Mouse (Mus musculus) liver, postnatal 0 days (tissue): Measurements from ENCODE around the gene Kcna3. TPM values are rescaled to one million over a fixed set of nuclear protein-coding genes. Genes with fewer than 3 reads are reported as not detected.

ENCODE experiments used
- ATAC-seq: fragments of 200-750 bp; cut with Nextera tagmentation; 2 replicates; pipeline ENCODE4 v1.8.0; 2017; ENCODE audit warnings: mild to moderate bottlenecking, moderate library complexity
- DNase-seq: peaks from one replicate; pipeline ENCODE4 v3.0.0-alpha.2; 2016
- H3K27ac ChIP-seq: fragments of 300-500 bp; sonication (generic); 2 replicates; pipeline ENCODE4 v1.5.1; 2014; ENCODE audit warnings: antibody characterized with exemption, moderate library complexity, mild to moderate bottlenecking, low read depth
- H3K27me3 ChIP-seq: fragments of 300-500 bp; sonication (generic); 2 replicates; pipeline ENCODE4 v1.6.1; 2014; ENCODE audit warnings: low read length, control low read depth, mixed read lengths; ENCODE audit not compliant: insufficient read depth
- H3K36me3 ChIP-seq: fragments of 300-500 bp; sonication (generic); replicated peaks from 2 replicates; pipeline ENCODE4 v1.6.1; 2014; ENCODE audit warnings: mild to moderate bottlenecking, control low read depth, low read length, moderate library complexity, mixed read lengths; ENCODE audit not compliant: insufficient read depth
- H3K4me1 ChIP-seq: fragments of 300-500 bp; sonication (generic); 2 replicates; pipeline ENCODE4 v1.6.1; 2014; ENCODE audit warnings: antibody characterized with exemption, mild to moderate bottlenecking, control low read depth; ENCODE audit not compliant: insufficient read depth
- H3K4me2 ChIP-seq: fragments of 300-500 bp; sonication (generic); 2 replicates; pipeline ENCODE4 v1.6.1; 2014; ENCODE audit warnings: low read depth, mild to moderate bottlenecking, low read length, moderate library complexity, mixed read lengths
- H3K4me3 ChIP-seq: fragments of 300-500 bp; sonication (generic); 2 replicates; pipeline ENCODE4 v1.5.1; 2014; ENCODE audit warnings: low read depth, low read length
- H3K9ac ChIP-seq: fragments of 300-500 bp; sonication (generic); replicated peaks from 2 replicates; pipeline ENCODE4 v1.6.1; 2014; ENCODE audit warnings: mild to moderate bottlenecking, moderate library complexity
- H3K9me3 ChIP-seq: fragments of 300-500 bp; sonication (generic); 2 replicates; pipeline ENCODE4 v1.6.1; 2016; ENCODE audit warnings: mild to moderate bottlenecking, control low read depth, low read length, mixed read lengths
- CTCF ChIP-seq: sonication (generic); IDR thresholded peaks from 2 replicates; pipeline ENCODE4 v1.5.1; 2016; ENCODE audit warnings: antibody characterized with exemption, low read depth
- EP300 ChIP-seq: IDR thresholded peaks from 2 replicates; pipeline ENCODE4 v1.6.1; 2016; ENCODE audit warnings: antibody characterized with exemption, low read depth, mild to moderate bottlenecking
- WGBS: fragments of 180-500 bp; shearing (Covaris S2); extraction: QIAGEN DNeasy Blood & Tissue Kit; methylation state at CpG from one replicate; pipeline ENCODE4 v1.1.7; 2014; ENCODE audit not compliant: insufficient replicate concordance; 5-methylcytosine and 5-hydroxymethylcytosine counted together
- polyA plus RNA-seq: library from polyadenylated mRNA; unstranded; fragments of >200 nt; fragmentation: Nextera tagmentation; extraction: Ambion mirVana; gene quantifications from 2 replicates; pipeline ENCODE4 v1.2.1, GENCODE M21; 2015

Gene Kcna3
- polyA plus RNA-seq, 1 experiment from 2014 or later: 1.2 TPM

GRCm38 (mm10) chr3:107002249-107003123 lies 33.5 kb upstream of the Kcna3 start:
- ATAC-seq: no peak
- Histone ChIP-seq H3K4me1 (no peaks in the 10 kb centered on the region), H3K27me3 (no peaks in the 10 kb centered on the region), H3K9ac (no peak overlapping the region), H3K4me2 (no peak overlapping the region), H3K9me3 (no peaks in the 10 kb centered on the region), H3K36me3 (no peaks in the 10 kb centered on the region), H3K4me3 (no peak overlapping the region), H3K27ac (no peak overlapping the region)
- DNase-seq: no peak
- TF ChIP-seq CTCF (no peak), EP300 (no peak)
- 71% methylated on average over 8 of the region's 8 CpGs for WGBS

GRCm38 (mm10) chr3:107009329-107010076 lies 26.5 kb upstream of the Kcna3 start:
- Histone ChIP-seq H3K9me3 (no peaks in the 10 kb centered on the region), H3K4me2 (no peak overlapping the region), H3K9ac (no peak overlapping the region), H3K36me3 (no peaks in the 10 kb centered on the region), H3K4me3 (no peak overlapping the region), H3K27ac (no peak overlapping the region), H3K4me1 (no peaks in the 10 kb centered on the region), H3K27me3 (no peaks in the 10 kb centered on the region)
- no peak for DNase-seq
- TF ChIP-seq CTCF: no peak
- no peak for TF ChIP-seq EP300
- no peak for ATAC-seq
- WGBS: 70% methylated on average over 4 of the region's 4 CpGs

GRCm38 (mm10) chr3:107018286-107018685 lies 17.7 kb upstream of the Kcna3 start:
- H3K27ac ChIP-seq: no peak overlapping the region
- no peaks in the 10 kb centered on the region for H3K36me3 ChIP-seq
- no peaks in the 10 kb centered on the region for H3K9me3 ChIP-seq
- H3K4me1 ChIP-seq: no peaks in the 10 kb centered on the region
- H3K4me3 ChIP-seq: no peak overlapping the region
- WGBS: 64% methylated on average over 2 of the region's 2 CpGs
- no peaks in the 10 kb centered on the region for H3K27me3 ChIP-seq
- ATAC-seq (no peak), DNase-seq (no peak)
- TF ChIP-seq CTCF: no peak
- no peak for TF ChIP-seq EP300
- H3K4me2 ChIP-seq: no peak overlapping the region
- H3K9ac ChIP-seq: no peak overlapping the region

DNA sequence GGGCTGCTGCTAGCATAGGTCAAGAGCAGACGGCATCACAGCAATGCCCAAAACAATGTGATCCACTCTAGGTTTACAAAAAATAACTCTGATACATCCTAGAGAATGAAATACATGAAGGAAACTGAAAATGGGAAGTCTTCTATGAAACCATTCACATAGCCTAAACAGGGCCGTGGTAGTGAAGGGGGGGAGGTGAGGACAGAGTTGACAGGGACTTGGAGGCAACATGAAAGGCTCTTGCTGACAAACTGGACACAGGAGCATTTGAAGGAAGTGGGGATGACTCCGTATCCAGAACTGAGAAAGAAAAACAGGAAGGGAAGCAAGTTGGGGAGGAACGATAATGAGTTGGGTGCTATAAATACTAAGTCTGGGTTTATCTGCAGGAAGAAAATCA lies 4.4 kb upstream of the Kcna3 start:
- Histone ChIP-seq H3K4me2 (no peak overlapping the region), H3K36me3 (no peaks in the 10 kb centered on the region), H3K27ac (no peak overlapping the region), H3K27me3 (peaks cover 21% of the 10 kb centered on the region), H3K9me3 (no peaks in the 10 kb centered on the region), H3K4me3 (no peak overlapping the region), H3K4me1 (peaks cover 2% of the 10 kb centered on the region), H3K9ac (no peak overlapping the region)
- 28% methylated on average over 4 of the region's 4 CpGs for WGBS
- ATAC-seq (no peak), DNase-seq (no peak)
- TF ChIP-seq EP300 (0 out of 2 replicates have a peak, but pooled peaks have one; percentile 30), CTCF (no peak)

GRCm38 (mm10) chr3:107034776-107035175 lies 1.2 kb upstream of the Kcna3 start:
- 25% methylated on average over 2 of the region's 2 CpGs for WGBS
- no peaks in the 10 kb centered on the region for H3K9me3 ChIP-seq
- H3K4me1 ChIP-seq: peaks cover 8% of the 10 kb centered on the region
- peaks cover 37% of the 10 kb centered on the region for H3K27me3 ChIP-seq
- no peak overlapping the region for H3K9ac ChIP-seq
- DNase-seq (no peak), ATAC-seq (no peak)
- H3K36me3 ChIP-seq: no peaks in the 10 kb centered on the region
- no peak overlapping the region for H3K4me3 ChIP-seq
- no peak overlapping the region for H3K4me2 ChIP-seq
- no peak overlapping the region for H3K27ac ChIP-seq
- TF ChIP-seq EP300: no peak
- TF ChIP-seq CTCF: no peak

DNA sequence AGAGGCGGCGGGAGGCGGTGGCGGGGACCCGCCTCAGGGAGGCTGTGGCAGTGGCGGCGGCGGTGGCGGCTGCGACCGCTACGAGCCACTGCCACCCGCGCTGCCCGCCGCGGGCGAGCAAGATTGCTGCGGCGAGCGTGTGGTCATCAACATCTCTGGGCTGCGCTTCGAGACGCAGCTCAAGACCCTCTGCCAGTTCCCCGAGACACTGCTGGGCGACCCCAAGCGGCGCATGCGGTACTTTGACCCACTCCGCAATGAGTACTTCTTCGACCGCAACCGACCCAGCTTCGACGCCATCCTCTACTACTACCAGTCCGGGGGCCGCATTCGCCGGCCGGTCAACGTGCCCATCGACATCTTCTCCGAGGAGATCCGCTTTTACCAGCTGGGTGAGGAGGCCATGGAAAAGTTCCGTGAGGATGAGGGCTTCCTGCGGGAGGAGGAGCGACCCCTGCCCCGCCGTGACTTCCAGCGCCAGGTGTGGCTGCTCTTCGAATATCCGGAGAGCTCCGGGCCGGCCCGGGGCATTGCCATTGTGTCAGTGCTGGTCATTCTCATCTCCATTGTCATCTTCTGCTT lies 580 bp downstream of the Kcna3 start:
- H3K27me3 ChIP-seq: peaks cover 37% of the 10 kb centered on the region
- 1% methylated on average over 48 of the region's 55 CpGs for WGBS
- no peaks in the 10 kb centered on the region for H3K9me3 ChIP-seq
- ATAC-seq (0 out of 2 replicates have a peak, but pooled peaks have one; percentile 3), DNase-seq (peak; percentile 16)
- no peaks in the 10 kb centered on the region for H3K36me3 ChIP-seq
- H3K27ac ChIP-seq: no peak overlapping the region
- H3K4me3 ChIP-seq: peak overlapping the region; percentile 63
- H3K9ac ChIP-seq: peak overlapping the region; percentile 58
- H3K4me1 ChIP-seq: peaks cover 8% of the 10 kb centered on the region
- TF ChIP-seq CTCF (no peak), EP300 (no peak)
- H3K4me2 ChIP-seq: peak overlapping the region; percentile 89
